Mouse (Mus musculus) forebrain, embryonic 15.5 days (tissue): ENCODE results near the gene Fgf12. TPM values are rescaled to one million over a fixed set of nuclear protein-coding genes. Genes with fewer than 3 reads are reported as not detected.

Source experiments
- ATAC-seq: fragments of 200-750 bp; cut with Nextera tagmentation; replicated peaks from 2 replicates; pipeline ENCODE4 v1.8.0; 2017; ENCODE audit warnings: mild to moderate bottlenecking, moderate TSS enrichment, moderate library complexity
- H3K27ac ChIP-seq: fragments of 300-500 bp; sonication (generic); replicated peaks from 2 replicates; pipeline ENCODE4 v1.5.1; 2015; ENCODE audit warnings: mild to moderate bottlenecking, inconsistent platforms
- H3K27me3 ChIP-seq: fragments of 300-500 bp; sonication (generic); 2 replicates; pipeline ENCODE4 v1.6.1; 2015; ENCODE audit warnings: inconsistent platforms
- H3K36me3 ChIP-seq: fragments of 300-500 bp; sonication (generic); 2 replicates; pipeline ENCODE4 v1.6.1; 2015; ENCODE audit warnings: mild to moderate bottlenecking, inconsistent platforms
- H3K4me1 ChIP-seq: fragments of 300-500 bp; sonication (generic); 2 replicates; pipeline ENCODE4 v1.6.1; 2015; ENCODE audit warnings: inconsistent platforms
- H3K4me2 ChIP-seq: fragments of 300-500 bp; sonication (generic); replicated peaks from 2 replicates; pipeline ENCODE4 v1.6.1; 2015; ENCODE audit warnings: mild to moderate bottlenecking, inconsistent platforms
- H3K4me3 ChIP-seq: fragments of 300-500 bp; sonication (generic); 2 replicates; pipeline ENCODE4 v1.5.1; 2015; ENCODE audit warnings: mild to moderate bottlenecking, inconsistent platforms
- H3K9ac ChIP-seq: fragments of 300-500 bp; sonication (generic); replicated peaks from 2 replicates; pipeline ENCODE4 v1.6.1; 2015; ENCODE audit warnings: mild to moderate bottlenecking, inconsistent platforms
- H3K9me3 ChIP-seq: fragments of 300-500 bp; sonication (generic); 2 replicates; pipeline ENCODE4 v1.6.1; 2016; ENCODE audit warnings: inconsistent platforms
- WGBS: fragments of 180-500 bp; shearing (Covaris S2); methylation state at CpG from one replicate; pipeline ENCODE4 v1.1.7; 2015; ENCODE audit warnings: mixed read lengths; 5-methylcytosine and 5-hydroxymethylcytosine counted together
- polyA plus RNA-seq: library from polyadenylated mRNA; unstranded; fragments of >200 nt; fragmentation: Nextera tagmentation; extraction: Ambion mirVana; gene quantifications from 2 replicates; pipeline ENCODE4 v1.2.1, GENCODE M21; 2015

Gene Fgf12
- polyA plus RNA-seq, 1 experiment from 2014 or later = 20.8 TPM

DNA sequence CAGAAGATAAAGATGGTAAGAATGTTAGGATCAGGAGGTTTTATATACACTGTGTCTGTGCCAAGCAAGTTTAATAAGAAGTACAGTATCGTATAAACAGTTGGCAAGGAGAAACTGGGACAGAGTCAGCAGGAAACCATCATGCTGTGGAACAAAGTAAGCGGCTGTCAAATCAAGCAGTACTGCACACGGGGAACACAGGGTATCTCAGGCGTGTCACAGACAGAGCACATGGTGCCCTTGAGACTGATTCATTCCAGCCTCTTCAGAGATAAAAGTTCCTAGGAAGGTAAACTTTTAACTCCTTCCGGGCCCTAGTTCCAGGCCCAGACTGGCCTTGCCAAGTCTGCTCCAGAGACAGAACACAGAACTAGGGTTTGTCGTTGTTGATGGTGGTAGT, 240.4 kb downstream of the Fgf12 start:
- Histone ChIP-seq H3K27ac (no peak overlapping the region), H3K36me3 (no peaks in the 10 kb centered on the region), H3K27me3 (no peaks in the 10 kb centered on the region), H3K4me3 (no peak overlapping the region), H3K9ac (no peak overlapping the region), H3K9me3 (no peaks in the 10 kb centered on the region), H3K4me1 (no peaks in the 10 kb centered on the region), H3K4me2 (no peak overlapping the region)
- 0 out of 2 replicates have a peak, but pooled peaks have one; percentile 19 for ATAC-seq
- 76% methylated on average over 6 of the region's 6 CpGs for WGBS

DNA sequence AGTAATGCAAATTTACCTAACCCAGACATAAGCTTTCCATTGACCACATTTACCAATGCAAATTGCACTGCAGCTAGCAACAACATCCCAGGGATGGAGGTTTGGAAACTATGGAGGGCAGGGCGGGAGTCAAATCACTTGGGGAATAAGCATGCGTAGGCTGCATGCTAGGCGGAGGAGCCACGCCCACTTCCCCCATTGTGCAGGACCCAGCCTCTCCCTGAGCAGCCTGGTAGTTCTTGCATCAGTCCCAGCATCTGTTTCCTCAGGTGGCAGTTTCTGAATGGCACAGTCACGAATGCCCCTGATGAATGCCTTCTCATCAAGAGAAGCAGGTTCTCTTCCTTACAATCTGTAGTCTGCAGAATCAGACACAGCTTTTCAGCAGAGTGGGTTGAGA, 241.5 kb downstream of the Fgf12 start:
- H3K27me3 ChIP-seq = no peaks in the 10 kb centered on the region
- no peak overlapping the region for H3K9ac ChIP-seq
- H3K36me3 ChIP-seq = no peaks in the 10 kb centered on the region
- no peaks in the 10 kb centered on the region for H3K4me1 ChIP-seq
- ATAC-seq = no peak
- H3K9me3 ChIP-seq = no peaks in the 10 kb centered on the region
- WGBS = 20% methylated on average over 5 of the region's 5 CpGs
- H3K4me2 ChIP-seq = no peak overlapping the region
- H3K27ac ChIP-seq = no peak overlapping the region
- no peak overlapping the region for H3K4me3 ChIP-seq

DNA sequence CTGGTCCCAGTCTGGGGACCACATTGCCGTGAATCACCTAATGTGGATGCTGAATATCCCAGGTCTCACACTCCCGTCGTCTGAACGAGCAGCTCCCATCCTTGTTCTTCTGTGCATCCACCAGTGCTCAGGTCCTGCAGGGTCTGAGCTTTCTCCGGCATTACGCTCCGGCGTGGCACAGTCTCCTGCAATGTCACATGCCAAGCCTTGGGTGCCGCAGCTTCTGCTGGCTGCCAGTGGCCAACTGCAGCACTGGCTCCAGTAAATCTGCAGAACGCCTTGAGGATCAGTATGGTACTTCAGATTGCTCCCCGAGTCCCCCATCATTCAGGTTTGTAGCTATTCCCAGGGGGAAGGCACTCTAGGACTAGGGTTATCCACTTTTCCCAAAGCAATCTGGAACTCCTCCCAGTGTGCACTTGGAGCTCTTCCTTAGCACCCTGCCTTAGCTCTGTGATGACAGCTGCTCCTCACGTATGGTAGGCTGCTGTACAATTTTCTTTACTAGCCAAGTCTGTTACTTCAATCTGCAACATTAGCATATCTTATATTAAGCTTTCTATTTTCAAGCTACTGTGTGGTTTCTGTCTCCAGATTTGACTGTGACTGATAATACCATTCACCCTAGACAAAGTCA, 254.8 kb downstream of the Fgf12 start:
- Histone ChIP-seq H3K9me3 (no peaks in the 10 kb centered on the region), H3K36me3 (no peaks in the 10 kb centered on the region), H3K27me3 (no peaks in the 10 kb centered on the region), H3K27ac (no peak overlapping the region; the same call in 1 of the 2 replicates), H3K4me3 (no peak overlapping the region), H3K4me1 (peaks cover 10% of the 10 kb centered on the region), H3K4me2 (0 out of 2 replicates have a peak overlapping the region, but pooled peaks have one; percentile 0), H3K9ac (no peak overlapping the region)
- ATAC-seq = peak; percentile 94
- 77% methylated on average over 12 of the region's 12 CpGs for WGBS

DNA sequence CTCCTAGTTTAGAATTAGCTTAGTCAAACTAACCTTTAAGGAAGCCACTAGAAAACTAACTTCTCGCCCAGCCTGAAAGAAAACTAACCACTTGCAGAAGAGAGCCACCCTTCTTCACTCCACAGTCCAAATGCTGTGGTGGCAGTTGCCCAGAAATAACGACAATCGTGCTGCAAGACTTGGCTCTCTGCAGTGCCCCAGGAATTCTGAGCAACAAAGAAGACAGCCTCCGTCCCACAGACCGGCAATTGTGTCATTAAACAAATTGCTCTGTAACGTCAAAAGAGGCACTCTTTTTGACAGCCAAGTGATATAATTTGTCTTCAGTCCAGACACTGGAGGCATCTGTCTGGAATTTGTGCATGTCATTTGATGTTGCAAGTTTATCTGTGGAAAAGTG, 261.2 kb downstream of the Fgf12 start:
- Histone ChIP-seq H3K9me3 (no peaks in the 10 kb centered on the region), H3K4me1 (peaks cover 19% of the 10 kb centered on the region), H3K9ac (no peak overlapping the region), H3K4me2 (peak overlapping the region; percentile 22; the same call in 1 of the 2 replicates), H3K27me3 (no peaks in the 10 kb centered on the region), H3K4me3 (no peak overlapping the region), H3K27ac (peak overlapping the region; percentile 35; the same call in 1 of the 2 replicates), H3K36me3 (no peaks in the 10 kb centered on the region)
- WGBS = 8% methylated on average over 6 of the region's 6 CpGs
- ATAC-seq = 0 out of 2 replicates have a peak, but pooled peaks have one; percentile 19

DNA sequence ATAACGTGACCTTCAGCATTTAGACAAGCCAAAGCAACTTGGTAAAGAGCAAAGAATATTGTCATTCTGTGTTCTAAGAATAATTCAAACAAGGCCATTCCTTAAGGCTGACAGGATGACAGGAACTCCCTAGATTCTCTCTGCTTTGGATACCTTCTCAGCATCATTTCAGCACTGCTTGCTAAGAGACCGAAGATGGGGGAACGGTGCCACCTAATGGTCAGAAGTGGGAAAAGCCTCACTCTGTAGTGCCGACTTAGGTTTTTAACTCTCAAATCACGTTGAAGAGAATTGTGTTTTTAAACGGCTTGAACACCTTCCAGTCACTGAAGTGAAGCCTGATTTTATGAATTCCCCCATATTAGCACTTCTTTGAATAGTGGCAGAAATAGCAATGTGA, 262.4 kb downstream of the Fgf12 start:
- ATAC-seq = peak; percentile 96
- H3K4me2 ChIP-seq = no peak overlapping the region
- no peak overlapping the region; the same call in 1 of the 2 replicates for H3K27ac ChIP-seq
- WGBS = 3% methylated on average over 6 of the region's 6 CpGs
- no peak overlapping the region for H3K9ac ChIP-seq
- no peaks in the 10 kb centered on the region for H3K27me3 ChIP-seq
- no peak overlapping the region for H3K4me3 ChIP-seq
- H3K9me3 ChIP-seq = no peaks in the 10 kb centered on the region
- peaks cover 19% of the 10 kb centered on the region for H3K4me1 ChIP-seq
- no peaks in the 10 kb centered on the region for H3K36me3 ChIP-seq

DNA sequence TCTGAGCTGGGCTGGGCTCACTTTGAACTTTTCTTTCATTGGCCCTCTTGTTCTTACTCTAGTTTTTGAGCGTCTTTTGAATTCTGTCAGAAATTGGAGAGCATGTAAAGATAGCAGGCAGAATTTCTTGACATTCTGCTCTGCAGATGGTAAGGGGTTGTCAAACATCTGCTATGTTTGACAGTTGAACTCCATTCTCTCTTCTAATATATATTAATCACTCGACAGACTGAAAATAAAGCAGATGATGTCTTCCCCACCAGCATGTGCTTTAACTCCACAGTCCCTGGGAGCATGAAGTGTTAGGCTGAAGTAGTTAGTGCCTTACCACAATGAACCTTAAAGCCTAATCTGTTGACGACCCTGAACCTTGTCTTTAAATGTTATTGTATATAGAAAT, 267.9 kb downstream of the Fgf12 start:
- no peaks in the 10 kb centered on the region for H3K27me3 ChIP-seq
- peaks cover under 1% of the 10 kb centered on the region; the same call in 1 of the 2 replicates for H3K4me1 ChIP-seq
- no peak overlapping the region for H3K9ac ChIP-seq
- no peak overlapping the region for H3K4me2 ChIP-seq
- H3K36me3 ChIP-seq = no peaks in the 10 kb centered on the region
- H3K4me3 ChIP-seq = no peak overlapping the region
- no peaks in the 10 kb centered on the region for H3K9me3 ChIP-seq
- peak; percentile 33 for ATAC-seq
- 60% methylated on average over 3 of the region's 3 CpGs for WGBS
- H3K27ac ChIP-seq = no peak overlapping the region

DNA sequence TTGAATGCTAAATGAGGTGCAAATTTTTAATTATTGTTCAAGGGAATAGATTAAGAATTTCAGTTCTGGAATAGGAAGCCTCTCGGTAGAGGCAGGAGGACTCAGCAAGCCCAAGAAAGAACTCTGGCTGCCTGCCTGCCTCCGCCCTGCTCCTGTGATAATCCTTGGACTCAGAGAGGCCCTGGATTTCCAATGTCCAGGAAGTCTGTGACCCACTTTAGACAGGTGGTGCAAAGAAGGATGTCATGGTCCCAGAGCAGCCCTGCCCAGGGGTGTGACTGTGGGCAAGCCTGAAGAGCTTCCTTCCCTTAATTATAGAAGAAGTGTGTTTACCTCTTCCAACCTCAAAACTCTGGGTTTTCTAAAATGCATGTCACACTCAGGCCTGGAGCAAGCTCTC, 273.8 kb downstream of the Fgf12 start:
- H3K9me3 ChIP-seq = no peaks in the 10 kb centered on the region
- H3K27ac ChIP-seq = no peak overlapping the region
- 91% methylated on average over 2 of the region's 2 CpGs for WGBS
- H3K4me3 ChIP-seq = no peak overlapping the region
- no peak overlapping the region for H3K4me2 ChIP-seq
- ATAC-seq = no peak
- no peak overlapping the region for H3K9ac ChIP-seq
- H3K36me3 ChIP-seq = no peaks in the 10 kb centered on the region
- no peaks in the 10 kb centered on the region for H3K4me1 ChIP-seq
- H3K27me3 ChIP-seq = no peaks in the 10 kb centered on the region

DNA sequence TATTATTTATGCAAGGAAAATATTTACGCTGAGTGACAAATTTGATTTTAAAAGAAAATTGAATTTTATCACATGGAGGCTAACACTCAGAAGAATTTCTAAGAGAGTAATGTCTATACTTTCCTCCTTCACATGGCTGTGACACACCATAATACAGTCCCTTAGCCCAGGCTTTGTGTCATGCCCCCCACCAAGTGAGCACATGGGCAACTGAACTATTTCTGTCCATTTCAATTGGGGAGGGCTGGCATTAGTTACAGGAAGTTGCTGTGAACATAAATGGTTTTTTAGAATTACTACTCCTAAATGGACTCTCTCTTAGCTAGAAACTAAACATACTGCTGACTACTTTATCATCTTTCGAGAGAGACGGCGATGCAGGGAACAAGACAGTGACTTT, 276.2 kb downstream of the Fgf12 start:
- Histone ChIP-seq H3K27me3 (no peaks in the 10 kb centered on the region), H3K4me1 (no peaks in the 10 kb centered on the region), H3K4me3 (no peak overlapping the region), H3K9ac (no peak overlapping the region), H3K4me2 (no peak overlapping the region), H3K9me3 (no peaks in the 10 kb centered on the region), H3K36me3 (no peaks in the 10 kb centered on the region), H3K27ac (no peak overlapping the region)
- no peak for ATAC-seq
- WGBS = 91% methylated on average over 4 of the region's 4 CpGs

DNA sequence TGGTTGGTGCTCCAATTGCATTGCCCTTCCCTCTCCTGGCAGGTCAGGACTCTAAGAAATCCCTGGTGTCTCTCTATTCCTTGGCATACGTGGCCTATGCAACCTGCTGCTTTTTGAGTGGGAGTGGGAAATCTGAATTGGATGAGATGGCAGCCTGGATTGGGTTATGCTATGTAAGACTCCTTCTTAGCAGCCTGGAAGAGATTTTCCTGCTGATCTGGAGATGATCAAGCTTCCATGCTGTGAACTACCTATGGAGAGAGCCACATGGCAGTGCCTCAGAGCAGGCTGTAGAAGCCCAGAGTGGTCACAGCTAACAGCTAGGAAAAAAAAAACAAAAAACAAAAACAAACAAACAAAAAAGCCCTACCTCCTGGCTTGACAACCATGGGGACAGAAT, 277.3 kb downstream of the Fgf12 start:
- H3K36me3 ChIP-seq = no peaks in the 10 kb centered on the region
- no peak for ATAC-seq
- H3K9me3 ChIP-seq = no peaks in the 10 kb centered on the region
- H3K27me3 ChIP-seq = no peaks in the 10 kb centered on the region
- no peak overlapping the region for H3K4me3 ChIP-seq
- H3K4me2 ChIP-seq = no peak overlapping the region
- H3K4me1 ChIP-seq = no peaks in the 10 kb centered on the region
- H3K27ac ChIP-seq = no peak overlapping the region
- H3K9ac ChIP-seq = no peak overlapping the region
- 77% methylated on average over 1 of the region's 1 CpGs for WGBS

DNA sequence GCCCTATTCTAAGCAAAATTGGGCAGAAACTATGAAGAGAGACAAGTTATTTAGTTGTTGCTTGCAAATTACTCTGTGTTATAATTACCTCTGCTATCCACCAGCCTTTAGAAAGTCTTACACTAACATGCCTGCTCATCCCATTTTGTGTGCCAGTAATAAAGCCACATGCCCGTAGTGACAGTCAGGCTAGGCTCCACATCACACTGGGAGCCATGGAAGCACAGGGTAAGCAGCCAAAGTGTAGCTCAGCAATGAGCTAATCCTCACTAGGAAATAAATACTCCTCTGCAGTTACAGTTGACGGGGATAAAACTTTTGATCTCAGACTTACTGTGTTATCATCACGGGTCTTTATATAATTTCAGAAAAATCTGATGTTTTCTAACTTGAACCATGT, 298.0 kb downstream of the Fgf12 start:
- no peak overlapping the region for H3K27ac ChIP-seq
- 71% methylated on average over 3 of the region's 3 CpGs for WGBS
- H3K27me3 ChIP-seq = no peaks in the 10 kb centered on the region
- H3K4me2 ChIP-seq = no peak overlapping the region
- ATAC-seq = no peak
- no peaks in the 10 kb centered on the region for H3K9me3 ChIP-seq
- no peaks in the 10 kb centered on the region for H3K4me1 ChIP-seq
- no peak overlapping the region for H3K4me3 ChIP-seq
- H3K9ac ChIP-seq = no peak overlapping the region
- H3K36me3 ChIP-seq = no peaks in the 10 kb centered on the region

DNA sequence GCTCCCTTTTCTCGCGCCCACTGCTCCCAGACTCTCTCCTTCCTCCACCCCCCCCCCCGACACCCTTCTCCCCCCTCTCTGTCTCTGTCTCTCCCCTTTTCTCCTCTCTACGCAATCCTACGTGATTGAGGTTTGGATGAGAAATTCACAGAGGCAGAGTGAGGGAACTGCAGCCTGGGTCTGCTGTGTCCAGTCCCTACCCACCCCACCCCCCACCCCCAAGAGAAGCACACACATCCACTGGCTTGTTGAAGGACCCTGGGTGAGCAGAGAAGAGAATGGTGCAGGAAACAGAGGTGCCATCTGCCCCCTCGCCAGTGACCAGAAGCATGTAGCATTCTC, 305.8 kb downstream of the Fgf12 start:
- peak; percentile 51 for ATAC-seq
- peak overlapping the region; percentile 71 for H3K9ac ChIP-seq
- 5% methylated on average over 5 of the region's 6 CpGs for WGBS

DNA sequence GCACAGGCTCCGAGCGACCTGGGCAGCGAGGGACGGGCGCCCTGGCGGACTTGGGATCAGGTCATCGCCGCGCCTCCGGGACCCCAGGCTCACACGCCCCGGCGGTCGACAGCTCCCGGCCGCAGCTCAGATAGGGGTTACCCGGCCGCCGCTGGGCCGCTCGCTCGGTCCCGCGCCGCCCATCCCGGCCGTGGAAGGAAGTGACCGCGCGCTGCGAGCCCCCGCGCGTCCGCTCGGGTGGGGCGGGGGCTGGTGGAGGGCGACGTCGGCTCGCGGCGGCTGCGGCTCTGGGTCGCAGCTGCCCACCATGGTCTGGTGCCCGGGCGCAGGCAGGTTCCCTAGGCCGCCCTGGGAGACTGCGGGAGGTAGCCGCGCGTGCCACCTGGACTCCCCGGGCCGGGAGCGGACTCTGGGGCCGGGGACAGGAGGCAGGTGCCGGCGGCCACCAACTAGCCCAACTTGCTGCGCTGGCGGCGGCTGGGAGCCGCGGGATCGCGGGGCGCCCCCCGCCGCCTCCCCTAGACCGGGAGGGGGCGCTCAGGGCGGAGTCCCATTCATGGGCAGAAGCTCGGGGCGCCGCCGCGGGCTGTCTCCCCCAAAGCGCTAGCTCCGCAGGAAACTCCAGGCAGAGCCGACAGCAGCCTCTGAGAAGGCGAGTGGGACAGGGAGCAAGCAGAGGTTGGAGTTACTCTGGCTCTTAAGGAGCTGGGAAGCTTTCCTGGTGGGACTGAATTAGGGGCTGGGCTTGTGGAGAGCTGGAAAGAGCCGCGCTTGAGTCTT, 306.3 kb downstream of the Fgf12 start:
- under 1% methylated on average over 76 of the region's 82 CpGs for WGBS
- ATAC-seq = peak; percentile 73
- peak overlapping the region; percentile 82 for H3K27ac ChIP-seq

More for the DNA sequence above, 305.8 kb downstream of the Fgf12 start:
- Histone ChIP-seq H3K9me3 (no peaks in the 10 kb centered on the region), H3K36me3 (no peaks in the 10 kb centered on the region), H3K4me1 (peaks cover 16% of the 10 kb centered on the region), H3K4me3 (peak overlapping the region; percentile 88), H3K27me3 (peaks cover 12% of the 10 kb centered on the region; the same call in 1 of the 2 replicates), H3K27ac (peak overlapping the region; percentile 82), H3K4me2 (peak overlapping the region; percentile 94)

More for the DNA sequence above, 306.3 kb downstream of the Fgf12 start:
- peaks cover 17% of the 10 kb centered on the region for H3K4me1 ChIP-seq
- H3K4me2 ChIP-seq = peak overlapping the region; percentile 94
- peak overlapping the region; percentile 71 for H3K9ac ChIP-seq
- H3K27me3 ChIP-seq = peaks cover 12% of the 10 kb centered on the region; the same call in 1 of the 2 replicates
- H3K36me3 ChIP-seq = no peaks in the 10 kb centered on the region
- no peaks in the 10 kb centered on the region for H3K9me3 ChIP-seq
- peak overlapping the region; percentile 88 for H3K4me3 ChIP-seq
